Mouse (Mus musculus) lung, postnatal 10 days (tissue): ENCODE results near the gene Lrrfip1.

ENCODE experiments used
- DNase-seq: peaks from one replicate; pipeline ENCODE4 v3.0.0; 2021

The Lrrfip1 gene

DNA sequence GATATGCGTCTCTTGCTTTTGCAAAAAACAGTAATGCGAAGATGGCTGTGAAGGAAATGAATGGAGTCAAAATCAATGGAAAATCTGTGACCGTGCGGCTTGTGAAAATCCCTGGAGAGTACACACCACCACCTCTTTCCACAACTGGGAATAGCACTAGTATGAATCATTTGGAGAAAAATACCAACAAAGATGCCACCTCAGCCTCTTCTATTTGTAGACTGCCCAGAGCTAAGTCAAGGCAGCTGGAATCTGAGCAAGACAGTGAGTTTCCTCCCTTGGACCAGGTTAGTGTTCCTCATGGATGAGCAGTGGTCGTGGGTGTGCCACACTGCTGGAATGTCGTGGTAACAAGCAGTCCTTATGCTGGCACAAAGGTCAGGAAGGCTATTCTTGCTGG is 168.3 kb downstream of the Lrrfip1 start:
- DNase-seq, result no peak

DNA sequence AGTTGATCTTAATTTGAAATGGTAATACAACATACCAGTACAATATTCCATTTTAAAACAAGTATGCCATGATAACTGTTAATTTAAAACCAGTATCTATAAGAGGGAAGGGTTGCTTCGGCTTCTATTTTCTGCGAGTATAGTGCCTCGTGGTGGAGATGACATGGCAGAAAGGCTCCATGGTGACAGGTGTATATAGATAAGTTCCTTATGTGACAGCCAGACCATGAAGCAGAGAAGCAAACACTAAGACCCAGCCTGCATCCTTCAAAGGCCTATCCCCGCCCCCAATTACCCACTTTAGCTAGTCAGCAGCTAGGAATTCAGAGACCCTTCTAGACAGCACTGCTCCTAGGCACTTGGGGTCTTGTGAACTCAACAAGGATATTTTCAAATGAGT is 170.6 kb downstream of the Lrrfip1 start:
- no peak for DNase-seq

- DNase-seq, result no peak
Measured at GRCm38 (mm10) chr1:91174796-91175195, 176.3 kb downstream of the Lrrfip1 start.

GRCm38 (mm10) chr1:91176026-91176425 is 177.5 kb downstream of the Lrrfip1 start:
- DNase-seq, result no peak

DNA sequence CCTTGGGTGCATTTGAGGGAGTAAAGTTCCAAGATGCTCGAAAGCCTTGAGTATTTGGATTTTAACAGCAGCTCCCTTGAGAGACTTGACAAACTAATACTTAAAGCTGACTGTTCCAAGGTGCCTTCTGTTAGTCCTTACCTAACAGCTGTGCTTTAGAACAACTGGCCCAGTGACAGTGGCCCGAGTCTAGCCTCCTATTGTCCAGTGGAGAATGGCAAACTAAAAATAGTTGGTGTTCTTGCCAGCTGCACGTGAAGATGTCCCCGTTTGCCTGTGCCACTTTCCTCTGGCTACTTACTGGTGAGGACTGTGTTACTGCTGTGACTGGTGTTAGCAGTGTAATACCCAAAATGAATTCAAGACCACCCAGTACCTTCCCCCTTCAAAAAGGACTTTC is 178.3 kb downstream of the Lrrfip1 start:
- no peak for DNase-seq
